Mouse (Mus musculus) erythroid progenitor cell, adult 5-6 weeks (primary cell): ENCODE results near the gene Vps13d. TPM values are rescaled to one million over a fixed set of nuclear protein-coding genes. Genes with fewer than 3 reads are reported as not detected.

Source experiments
- ATAC-seq: replicated peaks from 2 replicates; pipeline ENCODE4 v1.8.0; 2016; ENCODE audit warnings: moderate number of reproducible peaks, mild to moderate bottlenecking, moderate TSS enrichment, inconsistent platforms; ENCODE audit not compliant: poor library complexity, low FRiP score, severe bottlenecking
- total RNA-seq, 2 experiments: library from RNA; stranded (forward) in 1 of 2; stranded (reverse) in 1 of 2; fragments of 150-400 nt in 1 of 2; fragments of 186-747, 209-891 nt in 1 of 2; gene quantifications; 2 replicates each; pipeline versions ENCODE4 v1.2.3 to v1.2.4; 2015 to 2017; ENCODE audit warnings: low replicate concordance in 2 of 2

Gene Vps13d
- total RNA-seq (2015; ENCODE audit: low replicate concordance), result 46.9 and 54.5 TPM in 2 replicates
- total RNA-seq (2017; ENCODE audit: low replicate concordance), result 65.3 and 66.2 TPM in 2 replicates

- ATAC-seq, result peak; percentile 84
Observed at GRCm38 (mm10) chr4:145194559-145195162, at the start of gene Vps13d. Vps13d (minus strand) TSS chr4:145195005.

DNA sequence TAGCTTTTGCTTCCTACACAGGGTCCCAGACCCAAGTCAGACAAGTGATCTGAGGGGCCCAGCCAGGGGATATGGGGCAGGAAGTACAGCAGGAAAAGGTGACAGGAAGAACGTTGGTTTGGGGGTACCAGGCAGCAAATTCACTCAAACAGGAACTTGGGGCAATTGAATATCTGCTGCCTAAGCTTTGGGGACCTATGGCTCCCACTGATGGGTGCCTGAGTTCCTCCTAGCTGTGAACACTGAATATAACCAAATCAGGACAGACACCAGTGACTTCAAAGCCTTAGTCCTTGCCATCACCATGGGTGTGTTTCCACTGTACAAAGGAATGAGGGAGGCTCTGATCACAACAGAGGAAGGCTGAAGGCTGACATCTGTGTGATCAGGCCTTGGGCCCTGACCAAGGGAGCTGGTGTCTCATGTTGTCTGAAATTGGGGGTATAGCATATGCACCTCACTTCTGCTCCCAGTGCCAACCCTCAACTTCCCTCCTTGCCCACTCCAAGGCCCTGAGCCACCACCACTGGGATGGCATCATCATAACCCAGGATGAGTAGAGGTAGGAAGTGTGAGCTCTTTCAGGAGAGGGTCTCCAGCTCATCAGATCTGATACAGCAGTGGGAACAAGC, 48.0 kb upstream of the Vps13d start:
- ATAC-seq, result no peak

GRCm38 (mm10) chr4:145240723-145241231, 46.0 kb upstream of the Vps13d start:
- no peak for ATAC-seq

DNA sequence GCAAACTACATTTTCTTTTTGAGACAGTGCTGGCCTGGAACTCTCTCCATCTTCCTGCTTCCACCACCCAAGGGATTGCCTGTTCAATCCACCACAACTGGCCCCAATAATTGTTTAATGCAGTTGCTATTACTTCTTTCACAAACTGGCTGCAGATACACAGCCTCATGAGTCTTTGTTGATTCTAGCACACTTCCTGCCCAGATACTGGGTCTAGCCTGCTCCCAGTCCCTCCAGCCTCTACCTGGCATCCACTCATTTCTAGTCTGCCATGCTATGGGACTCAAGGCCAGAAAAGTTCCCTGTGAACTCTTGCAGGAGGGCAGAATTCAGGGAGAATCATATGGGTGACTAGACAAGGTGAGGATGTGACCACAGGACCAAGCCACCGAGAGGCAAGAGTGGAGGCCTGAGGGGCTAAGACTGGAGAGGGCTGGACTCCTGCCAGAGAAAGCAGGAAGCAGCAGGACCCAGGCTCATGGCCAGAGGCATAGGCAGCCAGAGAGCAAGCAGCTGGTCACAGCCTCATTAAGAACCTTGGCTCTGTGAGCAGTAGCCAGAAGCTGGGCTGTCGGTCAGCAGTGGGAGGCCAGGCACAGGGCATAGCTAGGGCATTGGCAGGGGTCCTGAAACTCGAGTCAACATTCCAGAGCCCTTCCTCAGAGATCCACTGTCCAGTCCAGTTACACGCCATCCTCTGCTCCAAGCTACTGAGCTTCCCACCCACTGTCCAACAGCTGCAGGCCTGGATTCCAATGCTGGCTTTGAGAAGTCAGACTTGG, 44.4 kb upstream of the Vps13d start:
- ATAC-seq, result no peak

DNA sequence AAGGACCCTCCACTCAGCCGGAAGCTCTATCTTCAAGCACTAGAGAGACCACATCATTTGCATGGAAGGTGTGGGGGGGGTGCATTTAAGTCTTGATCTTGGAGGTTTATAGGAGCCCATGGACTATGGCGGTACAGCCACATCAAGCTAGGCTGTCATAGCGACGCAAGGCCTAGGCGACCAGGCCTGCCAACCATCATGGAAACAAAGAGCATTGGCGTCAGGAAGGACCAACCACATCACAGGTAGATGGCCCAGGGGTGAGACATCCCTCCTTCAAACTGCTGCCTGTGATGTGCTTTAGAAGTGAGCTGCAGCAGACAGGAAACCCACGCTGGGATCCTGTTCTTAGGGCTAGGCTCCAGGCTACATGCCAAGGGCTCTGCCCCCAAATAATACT, 41.2 kb upstream of the Vps13d start:
- no peak for ATAC-seq

GRCm38 (mm10) chr4:145233487-145234228, 38.9 kb upstream of the Vps13d start:
- ATAC-seq, result no peak

DNA sequence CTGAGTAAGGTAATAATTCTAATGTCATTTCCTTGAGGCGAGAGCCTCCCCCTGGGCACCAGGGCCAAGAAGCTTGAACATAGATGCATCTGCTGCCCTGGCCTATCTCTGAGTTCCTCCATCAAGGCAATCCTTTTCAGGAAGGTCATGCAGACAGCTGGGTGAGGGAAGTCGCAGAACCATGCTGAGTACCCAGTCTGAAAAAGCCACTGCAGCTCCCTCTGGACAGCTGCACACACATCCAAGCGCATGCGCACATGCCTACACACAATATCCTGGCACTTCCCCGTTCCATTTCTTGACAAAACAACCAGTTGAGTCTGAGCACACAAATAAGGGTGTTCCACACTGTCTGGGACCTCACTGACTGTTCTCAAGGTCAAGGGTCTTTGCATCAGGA, 36.9 kb upstream of the Vps13d start:
- no peak for ATAC-seq

GRCm38 (mm10) chr4:145230647-145231046, 35.8 kb upstream of the Vps13d start:
- ATAC-seq, result no peak

GRCm38 (mm10) chr4:145229524-145230163, 34.8 kb upstream of the Vps13d start:
- no peak for ATAC-seq

GRCm38 (mm10) chr4:145229051-145229450, 34.2 kb upstream of the Vps13d start:
- ATAC-seq, result no peak

GRCm38 (mm10) chr4:145224613-145225012, 29.8 kb upstream of the Vps13d start:
- no peak for ATAC-seq

- ATAC-seq, result peak; percentile 85
Observed at GRCm38 (mm10) chr4:145222064-145222463, 27.3 kb upstream of the Vps13d start.

GRCm38 (mm10) chr4:145221379-145221778, 26.6 kb upstream of the Vps13d start:
- ATAC-seq, result no peak

- ATAC-seq, result no peak
Observed at GRCm38 (mm10) chr4:145220001-145220400, 25.2 kb upstream of the Vps13d start.

DNA sequence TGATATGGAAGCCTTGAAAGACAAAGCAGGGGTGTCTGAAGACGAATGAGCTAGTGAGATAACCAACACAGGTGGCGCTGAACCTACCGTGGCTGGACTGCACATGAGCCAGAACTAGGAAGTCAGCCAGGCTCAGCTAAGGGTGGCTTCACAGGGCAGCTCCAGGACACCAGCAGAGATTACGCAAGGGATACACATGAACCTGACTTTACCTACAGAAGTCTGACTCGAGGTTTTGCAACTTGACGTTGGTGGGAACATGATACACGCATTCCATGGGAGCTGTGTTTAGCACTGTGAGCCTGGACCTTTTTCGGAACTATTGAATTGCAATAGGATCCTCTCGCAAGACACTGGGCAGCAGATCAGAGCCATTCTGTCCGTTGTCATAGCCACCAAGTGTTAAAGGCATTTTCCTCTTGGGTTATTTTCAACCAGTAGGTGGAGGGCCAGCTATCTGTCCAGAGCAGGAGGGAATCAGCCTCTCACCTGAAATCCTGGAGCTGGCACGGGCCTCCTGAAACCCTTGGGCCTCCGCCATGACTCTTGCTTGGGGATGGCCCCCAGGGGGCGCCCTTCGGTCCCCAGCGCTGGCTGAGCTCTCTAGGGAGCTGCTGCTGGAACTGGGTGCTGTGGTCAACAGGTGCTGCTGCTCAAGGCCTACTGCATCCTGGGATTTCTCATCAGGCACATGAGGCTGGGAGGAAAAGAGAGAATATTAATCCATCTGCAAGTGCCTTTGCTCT, 24.6 kb upstream of the Vps13d start:
- ATAC-seq, result no peak

- ATAC-seq, result no peak
Observed at GRCm38 (mm10) chr4:145217837-145218236, 23.0 kb upstream of the Vps13d start.

DNA sequence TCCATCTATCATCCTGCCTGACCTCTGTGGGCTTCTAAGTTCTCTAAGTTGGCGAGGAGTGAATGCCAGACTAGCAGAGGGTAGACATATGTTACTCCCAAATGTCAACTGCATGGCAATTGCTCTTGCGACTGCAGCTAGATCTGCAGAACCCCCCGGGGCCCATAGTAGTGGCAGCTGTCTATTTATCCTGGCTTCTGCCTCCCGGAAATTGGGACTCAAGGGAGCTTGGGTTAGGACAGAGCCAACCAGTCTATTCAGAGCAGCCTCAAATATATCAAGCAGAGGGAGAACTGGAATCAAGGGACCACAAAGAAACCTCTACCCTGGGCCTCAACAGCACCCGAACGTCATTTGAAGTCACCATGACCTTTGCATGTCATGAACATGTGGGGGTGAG, 22.2 kb upstream of the Vps13d start:
- ATAC-seq, result no peak

DNA sequence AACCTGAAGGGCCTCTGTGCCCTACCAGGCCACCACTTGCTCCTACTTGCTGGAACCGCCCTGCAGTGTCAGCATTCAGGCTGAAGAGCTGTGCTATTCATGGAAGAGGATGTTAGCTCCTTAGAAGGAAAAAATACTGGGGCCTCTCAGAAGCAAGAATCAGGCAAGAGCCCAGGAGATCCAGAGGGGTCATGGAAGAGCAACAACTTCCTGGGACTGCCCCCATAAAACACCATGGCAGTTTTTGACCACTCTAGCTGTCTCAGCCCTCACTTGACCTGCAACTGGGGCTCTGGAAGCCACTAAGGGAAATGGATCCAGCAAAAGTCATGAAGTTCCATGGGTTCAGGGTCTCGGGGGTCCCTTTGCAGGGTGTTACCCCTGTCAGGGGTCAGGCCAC, 20.6 kb upstream of the Vps13d start:
- no peak for ATAC-seq

DNA sequence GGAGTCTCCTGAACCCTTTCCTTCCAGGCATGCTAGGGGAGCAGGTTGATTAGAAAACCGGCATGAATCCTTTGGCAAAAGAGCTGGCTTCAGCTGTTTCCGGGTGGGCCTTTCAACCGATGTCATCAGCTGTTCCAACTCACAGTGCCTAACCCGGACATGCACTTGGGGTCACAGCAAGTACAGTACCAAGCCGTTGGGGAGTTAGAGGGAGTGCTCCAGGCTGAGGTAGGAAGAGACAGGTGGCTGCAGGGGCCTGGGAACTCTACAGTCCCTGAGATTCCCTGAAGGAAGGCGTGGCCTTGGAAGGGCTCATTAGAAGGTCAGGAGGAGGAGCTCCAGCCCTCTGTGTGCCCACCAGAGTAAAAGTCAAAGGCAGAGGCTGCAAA, 20.0 kb upstream of the Vps13d start:
- ATAC-seq, result 0 out of 2 replicates have a peak, but pooled peaks have one; percentile 11
